Mouse (Mus musculus): ENCODE data around the gene Zcchc18. TPM values are rescaled to one million over a fixed set of nuclear protein-coding genes. Genes with fewer than 3 reads are reported as not detected.
A peak's percentile ranks its signal among the peaks of the same experiment; 100 is the strongest.

Gene Zcchc18
- total and polyA plus RNA-seq, 3 experiments: 0.34 to 6.8 (median 0.83) TPM

DNA sequence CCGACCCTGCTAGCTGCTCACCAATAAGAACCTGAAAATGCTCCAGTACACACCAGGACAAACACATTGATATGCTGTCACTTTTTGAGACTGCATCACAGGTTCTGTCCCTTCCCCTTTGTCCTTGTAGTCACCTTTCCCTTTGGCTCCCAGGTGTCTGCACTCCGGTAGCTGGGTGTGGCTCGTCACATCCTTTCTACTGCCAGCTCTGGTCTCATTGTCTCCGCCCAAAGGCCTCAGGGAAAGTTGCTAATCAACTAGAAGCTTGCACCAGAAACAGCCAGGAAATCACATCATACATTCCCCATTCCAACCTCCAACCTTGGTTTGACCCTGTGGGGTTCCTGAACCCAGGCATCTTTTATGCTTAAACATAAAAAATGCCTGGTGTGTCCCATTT is 41.4 kb downstream of the Zcchc18 start:
- Histone ChIP-seq H3K27ac (ENCODE audit: insufficient read depth, low read depth) (no peak overlapping the region), H3K4me2 (ENCODE audit: insufficient read depth, low read depth, poor library complexity, severe bottlenecking) (no peak overlapping the region), H3K27me3 (replicated peaks) (no peaks in the 10 kb centered on the region), H3K4me1 (ENCODE audit: control insufficient read depth in 1 of 2, insufficient read depth in 2 of 2) (peaks cover 0 to 9% of the 10 kb centered on the region in 2 experiments; a peak in 1 of 4 replicates), H3K9ac (ENCODE audit: insufficient read depth, low read depth) (no peak overlapping the region), H3K4me3 (replicated peaks in 1 of 3; ENCODE audit: low read depth in 2 of 3, low read length in 2 of 3, poor library complexity in 1 of 3) (no peak overlapping the region), H3K36me3 (replicated peaks in 1 of 2; ENCODE audit: control insufficient read depth in 1 of 2, insufficient read depth in 1 of 2, low read length in 1 of 2) (peaks cover 6 to 18% of the 10 kb centered on the region in 2 experiments), H3K79me2 (replicated peaks; ENCODE audit: control insufficient read depth, extremely low read depth, insufficient read depth, poor library complexity, severe bottlenecking) (peaks cover 15% of the 10 kb centered on the region; the same call in 1 of the 2 replicates), H3K9me3 (replicated peaks; ENCODE audit: low read length) (no peaks in the 10 kb centered on the region)
- dilution Hi-C loops (cut with MboI; ENCODE audit: extremely low pct_ligation_motif_present, extremely low pct_unique_long_range_greater_than_20kb, low sequenced_read_pairs) (no loop called here), in situ Hi-C loops (cut with MboI; ENCODE audit: low pct_ligation_motif_present, low pct_unique_long_range_greater_than_20kb, low sequenced_read_pairs) (no loop called here)
- no peak for TF ChIP-seq GABPA (IDR thresholded peaks at IDR 0.05; ENCODE audit: insufficient replicate concordance, low read depth, low read length)
- no peak for TF ChIP-seq TBP (conservative IDR thresholded peaks at IDR 0.05; ENCODE audit: low read depth, low read length)
- TF ChIP-seq POLR2A (IDR thresholded peaks at IDR 0.05; ENCODE audit: low read depth, low read length): no peak
- TF ChIP-seq HCFC1 (IDR thresholded peaks at IDR 0.05; ENCODE audit: low read depth, low read length): no peak
- no peak for TF ChIP-seq RAD21 (IDR thresholded peaks at IDR 0.05; ENCODE audit: low read depth, low read length)
- no peak for DNase-seq (ENCODE audit: extremely low read depth)

GRCm38 (mm10) chrX:137037470-137037999 is 44.6 kb downstream of the Zcchc18 start:
- Histone ChIP-seq H3K27me3 (replicated peaks) (no peaks in the 10 kb centered on the region), H3K4me2 (ENCODE audit: insufficient read depth, low read depth, poor library complexity, severe bottlenecking) (peak overlapping the region; percentile 67), H3K4me3 (replicated peaks in 1 of 3; ENCODE audit: low read depth in 2 of 3, low read length in 2 of 3, poor library complexity in 1 of 3) (peak overlapping the region; percentile 58 to 89 (median 83)), H3K4me1 (ENCODE audit: control insufficient read depth in 1 of 2, insufficient read depth in 2 of 2) (peaks cover 0 to 9% of the 10 kb centered on the region in 2 experiments; a peak in 1 of 4 replicates), H3K9me3 (replicated peaks; ENCODE audit: low read length) (no peaks in the 10 kb centered on the region), H3K9ac (ENCODE audit: insufficient read depth, low read depth) (peak overlapping the region; percentile 82), H3K36me3 (replicated peaks in 1 of 2; ENCODE audit: control insufficient read depth in 1 of 2, insufficient read depth in 1 of 2, low read length in 1 of 2) (peaks cover 0 to 2% of the 10 kb centered on the region in 2 experiments), H3K27ac (ENCODE audit: insufficient read depth, low read depth) (no peak overlapping the region), H3K79me2 (replicated peaks; ENCODE audit: control insufficient read depth, extremely low read depth, insufficient read depth, poor library complexity, severe bottlenecking) (peaks cover 15% of the 10 kb centered on the region; the same call in 1 of the 2 replicates)
- TF ChIP-seq POLR2A (IDR thresholded peaks at IDR 0.05; ENCODE audit: low read depth, low read length) (no peak), ETS1 (conservative IDR thresholded peaks at IDR 0.05; ENCODE audit: low read depth, low read length) (no peak), MAX (IDR thresholded peaks at IDR 0.05; ENCODE audit: low read length) (no peak), ELF1 (IDR thresholded peaks at IDR 0.05; ENCODE audit: low read depth, low read length) (no peak), NRF1 (IDR thresholded peaks at IDR 0.05; ENCODE audit: low read depth, low read length) (no peak), MYC (IDR thresholded peaks at IDR 0.05; ENCODE audit: low read depth, low read length) (no peak), UBTF (IDR thresholded peaks at IDR 0.05; ENCODE audit: low read depth, low read length) (no peak)
- dilution Hi-C loops (cut with MboI; ENCODE audit: extremely low pct_ligation_motif_present, extremely low pct_unique_long_range_greater_than_20kb, low sequenced_read_pairs) (no loop called here), in situ Hi-C loops (cut with MboI; ENCODE audit: low pct_ligation_motif_present, low pct_unique_long_range_greater_than_20kb, low sequenced_read_pairs) (no loop called here)
- DNase-seq (ENCODE audit: extremely low read depth): no peak

- DNase-seq (ENCODE audit: extremely low read depth): peak; percentile 70
- dilution Hi-C loops (cut with MboI; ENCODE audit: extremely low pct_ligation_motif_present, extremely low pct_unique_long_range_greater_than_20kb, low sequenced_read_pairs): no loop called here
- Histone ChIP-seq H3K36me3 (replicated peaks in 1 of 2; ENCODE audit: control insufficient read depth in 1 of 2, insufficient read depth in 1 of 2, low read length in 1 of 2) (peaks cover 0 to 2% of the 10 kb centered on the region in 2 experiments), H3K79me2 (replicated peaks; ENCODE audit: control insufficient read depth, extremely low read depth, insufficient read depth, poor library complexity, severe bottlenecking) (peaks cover 15% of the 10 kb centered on the region; the same call in 1 of the 2 replicates), H3K9me3 (replicated peaks; ENCODE audit: low read length) (no peaks in the 10 kb centered on the region), H3K27ac (ENCODE audit: insufficient read depth, low read depth) (peak within 1 kb of the TSS; percentile 91), H3K4me2 (ENCODE audit: insufficient read depth, low read depth, poor library complexity, severe bottlenecking) (peak within 1 kb of the TSS; percentile 67), H3K27me3 (replicated peaks) (no peaks in the 10 kb centered on the region), H3K4me3 (replicated peaks in 1 of 3; ENCODE audit: low read depth in 2 of 3, low read length in 2 of 3, poor library complexity in 1 of 3) (peak within 1 kb of the TSS; percentile 58 to 89 (median 83)), H3K4me1 (ENCODE audit: control insufficient read depth in 1 of 2, insufficient read depth in 2 of 2) (peaks cover 0 to 9% of the 10 kb centered on the region in 2 experiments; a peak in 1 of 4 replicates), H3K9ac (ENCODE audit: insufficient read depth, low read depth) (peak within 1 kb of the TSS; percentile 82)
- in situ Hi-C loops (cut with MboI; ENCODE audit: low pct_ligation_motif_present, low pct_unique_long_range_greater_than_20kb, low sequenced_read_pairs): no loop called here
- TF ChIP-seq ZNF384 (IDR thresholded peaks at IDR 0.05; ENCODE audit: low read depth, low read length): no peak
- no peak for TF ChIP-seq JUN (IDR thresholded peaks at IDR 0.05; ENCODE audit: insufficient read depth, low read depth, low read length)
- TF ChIP-seq UBTF (IDR thresholded peaks at IDR 0.05; ENCODE audit: low read depth, low read length): no peak
- TF ChIP-seq CHD2 (IDR thresholded peaks at IDR 0.05; ENCODE audit: low read length): peak; percentile 78
- 0 out of 2 replicates have a peak, but pooled peaks have one; percentile 44 for TF ChIP-seq MYC (IDR thresholded peaks at IDR 0.05; ENCODE audit: low read depth, low read length)
- peak; percentile 92 for TF ChIP-seq HCFC1 (IDR thresholded peaks at IDR 0.05; ENCODE audit: low read depth, low read length)
- no peak for TF ChIP-seq JUND (conservative IDR thresholded peaks at IDR 0.05; ENCODE audit: low read depth, low read length)
- no peak for TF ChIP-seq RAD21 (IDR thresholded peaks at IDR 0.05; ENCODE audit: low read depth, low read length)
- TF ChIP-seq SMC3 (IDR thresholded peaks at IDR 0.05; ENCODE audit: low read depth, low read length): no peak
- no peak for TF ChIP-seq MAZ (IDR thresholded peaks at IDR 0.05; ENCODE audit: low read depth, low read length)
- peak; percentile 73 for TF ChIP-seq ELF1 (IDR thresholded peaks at IDR 0.05; ENCODE audit: low read depth, low read length)
- no peak for TF ChIP-seq E2F4 (IDR thresholded peaks at IDR 0.05; ENCODE audit: insufficient replicate concordance, low read depth, low read length)
- TF ChIP-seq PAX5 (IDR thresholded peaks at IDR 0.05; ENCODE audit: low read length): no peak
- TF ChIP-seq CHD1 (IDR thresholded peaks at IDR 0.05; ENCODE audit: low read depth, low read length): no peak
- no peak for TF ChIP-seq ZC3H11A (IDR thresholded peaks at IDR 0.05; ENCODE audit: low read depth, low read length)
- TF ChIP-seq CTCF (conservative IDR thresholded peaks at IDR 0.05 in 1 of 2, IDR thresholded peaks at IDR 0.05 in 1 of 2; ENCODE audit: low read depth in 2 of 2, low read length in 2 of 2): no peak
- no peak for TF ChIP-seq BHLHE40 (IDR thresholded peaks at IDR 0.05; ENCODE audit: low read depth, low read length)
- TF ChIP-seq NELFE (IDR thresholded peaks at IDR 0.05; ENCODE audit: low read depth, low read length): peak; percentile 30
- TF ChIP-seq SIN3A (IDR thresholded peaks at IDR 0.05; ENCODE audit: low read length): peak; percentile 93
These were observed 45.1 kb downstream of the Zcchc18 start, which contains the start of gene Slc25a53 for GRCm38 (mm10) chrX:137038000-137038483. TSS of gene Slc25a53 (minus strand) at chrX:137038302.
